Mouse (Mus musculus) right cerebral cortex, adult 2 months (tissue): ENCODE measurements around the gene Nhej1.

Experiments
- DNase-seq, 2 experiments: peaks; one replicate each; pipeline ENCODE4 v3.0.0; 2021 to 2022; ENCODE audit warnings: low spot score in 2 of 2

The Nhej1 gene

GRCm38 (mm10) chr1:74973590-74973989 lies 151.4 kb downstream of the Nhej1 start:
- no peak for DNase-seq

- DNase-seq: no peak
These were observed 153.5 kb downstream of the Nhej1 start for GRCm38 (mm10) chr1:74971353-74972050.

GRCm38 (mm10) chr1:74967962-74968580 lies 156.9 kb downstream of the Nhej1 start:
- DNase-seq: no peak

GRCm38 (mm10) chr1:74964494-74965215 lies 160.3 kb downstream of the Nhej1 start:
- peak; percentile 57 to 62 for DNase-seq

GRCm38 (mm10) chr1:74962853-74963227 lies 162.2 kb downstream of the Nhej1 start:
- no peak for DNase-seq

- DNase-seq: no peak
These were observed 162.7 kb downstream of the Nhej1 start for GRCm38 (mm10) chr1:74962126-74962852.

- DNase-seq: no peak
These were observed 163.3 kb downstream of the Nhej1 start for GRCm38 (mm10) chr1:74961722-74962121.

GRCm38 (mm10) chr1:74960059-74960458 lies 164.9 kb downstream of the Nhej1 start:
- DNase-seq: no peak

- no peak for DNase-seq
These were observed 173.3 kb downstream of the Nhej1 start, which contains the start of gene Ihh for GRCm38 (mm10) chr1:74951556-74952210. Ihh (minus strand) TSS chr1:74951672.

GRCm38 (mm10) chr1:74950576-74951490 lies 174.2 kb downstream of the Nhej1 start:
- DNase-seq: no peak

GRCm38 (mm10) chr1:74950066-74950465 lies 174.9 kb downstream of the Nhej1 start:
- no peak for DNase-seq

- no peak for DNase-seq
These were observed 175.3 kb downstream of the Nhej1 start for GRCm38 (mm10) chr1:74949666-74950050.

GRCm38 (mm10) chr1:74948784-74949665 lies 176.0 kb downstream of the Nhej1 start:
- peak; percentile 54 to 55 for DNase-seq

- DNase-seq: no peak
These were observed 176.9 kb downstream of the Nhej1 start for GRCm38 (mm10) chr1:74947986-74948670.

GRCm38 (mm10) chr1:74941651-74942360 lies 183.2 kb downstream of the Nhej1 start:
- no peak for DNase-seq

GRCm38 (mm10) chr1:74939762-74940161 lies 185.2 kb downstream of the Nhej1 start:
- DNase-seq: no peak

- no peak for DNase-seq
These were observed 188.7 kb downstream of the Nhej1 start for GRCm38 (mm10) chr1:74936221-74936830.

GRCm38 (mm10) chr1:74935402-74935801 lies 189.6 kb downstream of the Nhej1 start, which contains the start of gene Cfap65:
Cfap65 (minus strand) TSS chr1:74935599.
- peak; percentile 78 to 82 for DNase-seq
